Mouse (Mus musculus) heart, postnatal 0 days (tissue): ENCODE measurements around the gene Ovca2.

ENCODE experiments used
- CTCF ChIP-seq: IDR thresholded peaks from 2 replicates; pipeline ENCODE4 v1.5.1; 2016; ENCODE audit warnings: antibody characterized with exemption, control low read depth, low read depth
- EP300 ChIP-seq: IDR thresholded peaks from 2 replicates; pipeline ENCODE4 v1.6.1; 2016; ENCODE audit warnings: antibody characterized with exemption, low read depth

DNA sequence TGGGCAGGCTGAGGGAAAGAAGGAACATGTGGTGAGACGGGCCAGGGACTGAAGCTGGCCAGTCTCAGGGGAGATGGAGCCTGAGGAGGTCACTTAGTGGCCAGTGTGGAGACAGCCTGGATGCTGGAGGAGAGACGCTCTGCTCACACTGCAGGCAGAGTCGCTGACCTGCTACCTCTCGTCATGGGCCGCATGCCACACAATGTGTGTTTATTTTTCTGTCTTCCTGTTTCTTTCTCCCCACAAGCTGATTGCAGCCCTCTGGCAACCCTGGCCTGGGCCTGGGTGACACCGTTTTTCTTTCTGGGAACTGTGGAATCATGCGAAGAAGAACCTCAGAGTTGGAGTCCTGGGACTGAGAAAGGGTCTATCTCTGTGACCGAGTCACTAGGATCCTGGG is 23.1 kb upstream of the Ovca2 start:
- TF ChIP-seq CTCF: no peak
- no peak for TF ChIP-seq EP300
